Mouse (Mus musculus): ENCODE results near the gene Pard6a.

The Pard6a gene

DNA sequence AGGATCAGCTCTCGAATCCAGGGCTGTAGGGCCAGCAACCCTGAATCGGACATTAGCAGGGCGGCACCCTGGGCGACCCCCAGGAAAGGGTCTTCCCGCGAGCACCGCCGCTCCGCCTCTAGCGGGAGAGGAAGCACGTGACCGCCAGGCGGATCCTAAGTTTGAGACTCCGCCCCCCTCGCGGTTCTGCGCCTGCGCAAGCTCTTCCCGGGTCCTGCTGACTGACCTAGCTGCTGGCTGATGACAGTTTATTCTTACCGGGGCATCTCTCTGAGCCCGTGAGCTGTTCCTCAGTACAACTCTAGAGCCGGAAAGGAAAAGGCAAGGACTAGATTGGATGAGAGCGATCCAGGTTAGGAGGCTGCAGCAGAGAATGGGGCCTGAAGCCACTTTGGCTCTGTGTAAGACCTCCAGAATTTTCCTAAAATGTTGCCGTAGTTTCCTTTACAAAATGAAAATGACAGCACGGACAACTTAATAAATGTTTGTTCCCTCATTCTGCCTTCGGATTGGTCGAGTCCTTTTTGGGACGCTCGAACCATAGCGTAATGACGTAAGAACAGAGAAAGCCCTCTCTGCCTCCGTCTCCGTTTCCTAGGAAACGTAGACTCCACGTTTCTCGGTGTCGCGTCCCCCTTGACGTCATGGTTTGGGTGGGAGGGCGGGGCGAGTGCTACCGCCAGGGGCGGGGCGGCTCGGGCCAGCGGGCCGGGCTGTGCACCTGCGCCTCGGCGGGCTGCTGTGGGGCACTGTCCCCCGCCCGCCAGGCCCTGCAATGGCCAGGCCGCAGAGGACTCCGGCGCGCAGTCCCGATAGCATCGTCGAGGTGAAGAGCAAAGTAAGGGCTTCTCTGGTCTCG is at the start of gene Pard6a, which contains the start of gene Acd:
Gene Pard6a, plus strand, starts transcription at position 183 of the 859 bp plus-strand sequence.
Gene Acd, minus strand, starts transcription at position 137 of the 859 bp plus-strand sequence.
- peak; percentile 94 for DNase-seq (ENCODE audit: low read depth, low spot score)

GRCm38 (mm10) chr8:105657641-105658040 is 43.3 kb upstream of the Pard6a start:
- DNase-seq (ENCODE audit: low read depth, low spot score): no peak

- DNase-seq (ENCODE audit: low read depth, low spot score): peak; percentile 13
Measured at GRCm38 (mm10) chr8:105661167-105661566, 39.8 kb upstream of the Pard6a start.

DNA sequence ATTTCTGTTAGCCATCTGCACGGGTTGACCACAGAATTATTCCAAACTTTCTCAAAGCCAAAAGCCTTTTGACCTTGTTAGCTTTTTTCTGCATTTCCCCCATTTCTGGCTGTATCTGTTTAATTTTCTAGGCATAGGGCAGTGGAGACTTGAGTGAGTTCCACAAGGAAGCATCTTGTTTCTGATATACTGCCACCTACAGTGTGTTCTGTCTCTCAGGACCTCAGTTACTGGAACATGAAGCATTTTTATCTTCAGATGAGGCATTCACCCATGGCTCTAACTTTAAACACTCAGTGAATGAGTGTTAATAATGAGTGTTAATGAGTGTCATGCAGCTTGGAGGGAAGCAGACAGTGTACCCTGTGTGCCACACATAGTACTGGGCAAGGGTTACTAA is 23.1 kb upstream of the Pard6a start:
- DNase-seq (ENCODE audit: low read depth, low spot score): no peak

- no peak for DNase-seq (ENCODE audit: low read depth, low spot score)
Measured at GRCm38 (mm10) chr8:105685325-105685724, 15.6 kb upstream of the Pard6a start.

- no peak for DNase-seq (ENCODE audit: low read depth, low spot score)
Measured at GRCm38 (mm10) chr8:105685796-105686308, 15.1 kb upstream of the Pard6a start, which contains the start of gene Carmil2. Gene Carmil2 (plus strand): TSS chr8:105686274.

DNA sequence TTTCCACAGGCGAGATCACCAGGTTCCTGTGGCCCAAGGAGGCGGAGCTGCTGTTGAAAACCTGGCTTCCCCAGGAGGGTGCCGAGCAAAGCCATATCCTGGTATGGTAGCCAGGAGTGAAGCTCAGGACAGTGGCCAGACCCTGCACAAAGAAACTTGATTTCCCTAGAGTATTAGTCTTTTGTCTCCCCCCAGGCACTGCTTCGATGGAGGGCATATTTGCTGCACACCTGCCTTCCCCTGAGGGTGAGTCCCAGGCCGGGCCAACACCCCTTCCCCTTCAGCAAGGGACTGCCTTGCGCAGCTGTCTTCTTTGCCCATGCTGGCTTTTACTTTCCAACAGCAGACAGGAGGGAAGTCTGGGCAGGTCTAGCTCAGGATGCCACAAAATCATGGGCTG is 14.4 kb upstream of the Pard6a start:
- no peak for DNase-seq (ENCODE audit: low read depth, low spot score)

GRCm38 (mm10) chr8:105687512-105687911 is 13.4 kb upstream of the Pard6a start:
- no peak for DNase-seq (ENCODE audit: low read depth, low spot score)

- DNase-seq (ENCODE audit: low read depth, low spot score): no peak
Measured at GRCm38 (mm10) chr8:105688242-105688752, 12.7 kb upstream of the Pard6a start.

DNA sequence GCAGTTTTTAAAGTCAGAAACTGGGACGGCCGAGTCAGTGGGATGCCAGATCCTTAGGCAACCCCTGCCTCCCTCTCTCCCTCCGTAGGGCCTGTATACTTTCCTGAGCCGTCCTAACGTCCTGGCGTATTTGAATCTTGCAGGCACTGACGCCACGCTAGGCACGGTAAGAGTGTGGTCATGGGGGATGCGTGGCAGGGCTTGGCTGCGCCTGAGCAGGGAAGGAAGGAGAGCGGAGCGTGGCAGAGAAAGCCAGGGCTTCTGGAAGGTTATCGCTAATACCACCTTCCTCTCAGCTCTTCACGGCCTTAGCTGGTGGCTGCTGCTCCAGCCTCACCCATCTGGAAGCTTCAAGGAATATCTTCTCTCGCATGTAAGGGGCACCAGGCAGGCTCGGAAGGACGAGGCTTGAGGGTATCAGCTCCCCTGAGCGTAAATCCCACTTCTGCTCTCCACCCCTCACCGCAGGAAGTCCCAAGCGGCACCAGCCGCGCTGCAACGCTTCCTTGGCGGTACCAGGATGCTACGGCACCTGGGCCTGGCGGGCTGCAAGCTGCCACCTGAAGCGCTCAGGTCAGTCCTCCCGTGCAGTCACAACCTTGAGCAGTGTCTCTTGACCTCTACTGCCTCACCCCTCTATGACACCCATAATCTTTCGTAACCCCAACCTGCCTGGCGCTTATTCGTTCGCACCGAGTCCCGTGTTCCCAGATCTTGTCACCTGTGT is 11.5 kb upstream of the Pard6a start:
- DNase-seq (ENCODE audit: low read depth, low spot score): no peak

- DNase-seq (ENCODE audit: low read depth, low spot score): no peak
Measured at GRCm38 (mm10) chr8:105689983-105690360, 11.0 kb upstream of the Pard6a start.

DNA sequence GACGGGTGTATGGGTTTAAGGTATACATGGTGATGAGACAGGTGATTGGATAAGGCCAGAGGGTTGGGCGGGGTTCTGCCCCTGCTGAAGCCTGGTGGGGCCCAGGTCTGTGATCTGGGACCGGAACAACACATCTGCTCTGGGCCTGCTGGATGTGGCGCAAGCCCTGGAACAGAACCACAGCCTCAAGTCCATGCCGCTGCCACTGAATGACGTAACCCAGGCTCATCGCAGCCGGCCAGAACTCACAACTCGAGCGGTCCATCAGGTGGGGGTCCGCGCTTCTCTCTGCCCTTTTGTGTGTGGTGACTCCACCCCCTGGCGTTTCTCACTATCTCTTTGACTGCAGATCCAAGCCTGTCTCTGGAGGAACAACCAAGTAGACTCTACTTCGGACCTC is 10.0 kb upstream of the Pard6a start:
- DNase-seq (ENCODE audit: low read depth, low spot score): no peak

DNA sequence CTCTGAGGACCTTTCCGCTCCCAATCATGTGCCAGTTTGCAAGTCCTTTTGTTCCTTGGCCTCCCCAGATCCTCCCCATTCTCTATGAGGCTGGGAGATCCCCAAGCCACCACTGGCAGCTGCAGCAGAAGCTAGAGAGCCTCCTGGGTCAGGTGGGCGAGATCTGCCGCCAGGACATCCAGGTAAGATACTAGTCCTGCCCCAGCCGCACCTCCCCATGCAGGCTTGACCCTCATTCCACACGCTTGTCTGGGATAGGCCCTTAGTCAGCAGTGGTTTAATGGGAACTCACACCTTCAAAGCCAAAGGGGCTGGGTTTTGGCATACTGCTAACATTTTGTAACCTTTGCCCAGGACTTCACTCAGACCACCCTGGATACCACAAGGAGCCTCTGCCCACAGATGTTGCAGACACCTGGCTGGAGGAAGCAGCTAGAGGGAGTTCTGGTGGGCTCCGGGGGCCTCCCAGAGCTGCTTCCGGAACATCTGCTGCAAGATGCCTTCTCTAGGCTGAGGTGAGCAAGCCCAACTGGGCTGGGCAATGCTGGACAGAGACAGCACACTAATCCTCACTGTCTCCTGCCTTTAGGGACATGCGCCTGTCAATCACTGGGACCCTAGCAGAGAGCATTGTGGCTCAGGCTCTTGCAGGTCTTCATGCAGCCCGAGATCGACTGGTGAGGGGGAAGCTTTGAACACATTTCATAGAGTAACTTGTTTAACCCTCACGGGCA is 8.3 kb upstream of the Pard6a start:
- no peak for DNase-seq (ENCODE audit: low read depth, low spot score)

GRCm38 (mm10) chr8:105693648-105694047 is 7.3 kb upstream of the Pard6a start:
- no peak for DNase-seq (ENCODE audit: low read depth, low spot score)

GRCm38 (mm10) chr8:105694051-105694799 is 6.7 kb upstream of the Pard6a start:
- DNase-seq (ENCODE audit: low read depth, low spot score): no peak

- no peak for DNase-seq (ENCODE audit: low read depth, low spot score)
Measured at GRCm38 (mm10) chr8:105695080-105695780, 5.7 kb upstream of the Pard6a start.

GRCm38 (mm10) chr8:105697196-105697780 is 3.7 kb upstream of the Pard6a start:
- no peak for DNase-seq (ENCODE audit: low read depth, low spot score)

GRCm38 (mm10) chr8:105698734-105699133 is 2.2 kb upstream of the Pard6a start:
- DNase-seq (ENCODE audit: low read depth, low spot score): no peak

- no peak for DNase-seq (ENCODE audit: low read depth, low spot score)
Measured at GRCm38 (mm10) chr8:105699488-105700215, 1.3 kb upstream of the Pard6a start.

All from skeletal muscle tissue, adult 2 months (tissue).